Mouse (Mus musculus) embryo, embryonic 9.5 days (tissue): Measurements from ENCODE around the gene A530016L24Rik.

Source experiments
- DNase-seq: peaks from one replicate; pipeline ENCODE4 v3.0.0-alpha.2; 2017; ENCODE audit errors: extremely low spot score

Gene A530016L24Rik

GRCm38 (mm10) chr12:112503003-112503771 lies 13.9 kb downstream of the A530016L24Rik start:
- DNase-seq, result no peak

DNA sequence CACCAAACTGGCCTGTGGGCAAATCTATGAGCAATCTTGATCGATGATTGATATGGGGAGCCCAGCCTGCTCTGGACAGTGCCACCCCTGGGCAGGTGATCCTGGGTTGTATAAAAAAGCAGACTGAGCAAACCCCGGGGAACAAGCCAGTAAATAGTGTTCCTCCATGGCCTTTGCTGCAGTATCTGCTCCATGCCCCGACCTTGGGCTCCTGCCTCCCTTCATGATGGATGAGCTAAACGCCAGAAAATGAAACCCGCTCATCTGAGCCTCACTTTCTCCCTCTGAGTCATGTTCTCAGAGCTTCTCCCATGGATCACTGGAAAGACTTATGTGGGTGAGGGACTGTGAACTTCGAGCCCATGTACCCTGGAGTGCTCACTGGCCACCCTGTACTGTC lies 17.0 kb downstream of the A530016L24Rik start:
- no peak for DNase-seq

DNA sequence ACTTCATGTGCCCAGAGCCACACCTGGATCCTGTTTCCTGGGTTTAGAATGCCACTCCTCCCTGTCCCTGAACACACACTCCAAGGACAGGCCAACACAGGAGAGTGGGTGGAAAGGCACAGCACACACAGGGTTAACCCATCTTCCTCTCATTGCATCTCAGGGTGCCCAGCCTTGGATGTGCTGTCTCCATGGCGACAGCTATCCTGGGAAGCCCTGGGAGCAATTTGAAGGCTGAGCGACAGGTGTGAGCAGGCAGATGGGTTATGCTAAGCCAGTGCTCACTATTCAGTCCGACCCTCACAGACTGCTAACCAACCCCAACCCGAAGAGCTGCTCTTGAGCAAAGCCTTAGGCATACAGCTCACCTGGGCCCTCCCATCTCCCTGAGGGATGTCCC lies 18.0 kb downstream of the A530016L24Rik start:
- no peak for DNase-seq

GRCm38 (mm10) chr12:112507984-112508383 lies 18.7 kb downstream of the A530016L24Rik start:
- no peak for DNase-seq

DNA sequence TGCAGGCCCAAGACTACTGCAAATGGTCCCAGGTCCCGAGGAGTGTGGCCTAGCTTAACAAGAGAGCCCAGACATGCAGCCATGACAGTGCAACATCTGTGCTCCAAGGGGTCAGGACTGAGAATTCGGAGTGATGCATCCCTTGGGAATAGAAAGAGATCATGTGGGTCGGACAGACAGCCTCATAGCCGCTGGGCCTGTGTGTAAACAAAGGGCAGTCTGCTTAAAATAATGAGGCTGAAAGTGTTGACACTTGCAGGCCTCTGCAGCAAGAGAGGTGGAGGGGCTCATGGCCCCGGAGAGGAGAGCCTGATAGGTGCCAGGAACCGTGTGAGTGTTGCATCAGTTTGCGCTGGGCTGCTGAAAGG lies 21.1 kb downstream of the A530016L24Rik start:
- no peak for DNase-seq

- DNase-seq, result peak; percentile 64
Observed at GRCm38 (mm10) chr12:112510733-112511372, 21.6 kb downstream of the A530016L24Rik start.

GRCm38 (mm10) chr12:112514897-112515296 lies 25.6 kb downstream of the A530016L24Rik start:
- DNase-seq, result no peak

DNA sequence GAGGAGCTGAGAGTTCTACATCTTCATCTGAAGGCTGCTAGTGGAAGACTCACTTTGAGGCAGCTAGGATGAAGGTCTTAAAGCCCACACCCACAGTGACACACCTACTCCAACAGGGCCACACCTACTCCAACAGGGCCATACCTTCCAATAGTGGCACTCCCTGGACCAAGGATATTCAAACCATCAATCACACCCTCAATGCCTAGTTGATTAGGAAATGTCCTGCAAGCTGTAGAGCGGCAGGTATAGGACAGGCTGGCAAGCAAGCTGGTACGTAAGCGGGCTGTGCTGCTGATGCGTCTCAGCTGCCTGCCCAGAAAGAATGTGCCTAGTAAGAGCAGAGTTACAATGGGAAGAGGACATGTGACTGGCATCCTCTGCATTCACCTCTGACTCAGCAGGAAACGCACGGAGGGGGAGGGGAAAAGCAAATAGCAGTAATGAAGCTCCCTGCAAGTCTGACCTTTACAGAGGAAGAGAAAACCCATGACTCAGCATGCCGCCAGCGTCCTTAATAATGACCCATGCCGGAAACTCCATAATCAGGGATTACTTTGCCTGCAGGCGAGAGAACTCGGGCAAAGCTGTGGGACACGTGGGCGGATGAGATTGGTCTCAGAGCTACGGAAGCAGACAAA lies 27.6 kb downstream of the A530016L24Rik start, which contains the start of gene Tmem179:
Gene Tmem179, minus strand, starts transcription at position 51 of the 641 bp plus-strand sequence.
- peak; percentile 73 for DNase-seq

GRCm38 (mm10) chr12:112518105-112518504 lies 28.9 kb downstream of the A530016L24Rik start:
- no peak for DNase-seq

GRCm38 (mm10) chr12:112533758-112534157 lies 44.5 kb downstream of the A530016L24Rik start:
- no peak for DNase-seq

- no peak for DNase-seq
Observed at GRCm38 (mm10) chr12:112537233-112537632, 48.0 kb downstream of the A530016L24Rik start.

GRCm38 (mm10) chr12:112538356-112538755 lies 49.1 kb downstream of the A530016L24Rik start:
- DNase-seq, result no peak

DNA sequence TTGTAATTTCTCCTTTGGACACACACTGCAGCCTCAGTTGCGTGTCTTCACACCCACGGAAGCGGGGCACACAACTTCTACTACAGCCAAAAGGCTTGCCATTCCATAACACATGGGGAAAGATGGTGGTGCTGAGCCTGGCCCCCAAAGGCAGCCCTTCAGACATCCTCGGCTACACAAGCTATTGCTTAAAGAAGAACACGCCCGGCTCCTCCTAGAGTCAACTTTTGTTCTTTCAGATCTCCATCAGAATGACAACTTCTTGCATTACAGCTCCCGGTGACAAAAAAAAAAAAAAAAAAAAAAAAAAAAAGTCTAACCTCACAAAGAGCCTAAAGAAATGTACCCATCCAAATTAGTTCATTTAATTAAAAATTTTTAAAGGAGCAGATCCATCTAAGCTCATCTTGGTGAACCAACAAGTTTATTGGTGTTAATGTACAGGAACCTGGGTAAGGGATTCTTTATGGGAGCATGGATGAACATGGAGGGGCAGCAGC lies 50.3 kb downstream of the A530016L24Rik start:
- DNase-seq, result no peak

DNA sequence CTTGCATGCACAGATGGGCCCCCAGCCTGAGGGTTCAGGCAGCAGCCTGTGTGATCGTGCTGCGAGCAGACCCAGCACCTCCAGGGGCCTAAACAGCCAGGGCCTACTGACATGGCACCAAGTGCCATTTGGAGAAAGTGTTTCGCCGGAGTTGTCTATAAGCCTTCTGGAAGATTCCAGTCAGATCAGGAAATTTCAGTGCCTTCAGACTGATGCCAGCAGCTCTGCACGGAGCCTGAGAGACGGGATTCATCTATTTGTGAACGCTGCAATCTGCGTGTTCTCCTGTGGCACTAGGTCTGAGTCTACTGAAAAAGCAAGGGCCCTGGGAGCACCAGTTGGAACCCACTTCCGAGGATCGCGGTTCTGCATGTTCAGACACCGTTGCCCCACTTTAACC lies 51.1 kb downstream of the A530016L24Rik start:
- no peak for DNase-seq

GRCm38 (mm10) chr12:112541483-112542091 lies 52.3 kb downstream of the A530016L24Rik start:
- DNase-seq, result no peak

DNA sequence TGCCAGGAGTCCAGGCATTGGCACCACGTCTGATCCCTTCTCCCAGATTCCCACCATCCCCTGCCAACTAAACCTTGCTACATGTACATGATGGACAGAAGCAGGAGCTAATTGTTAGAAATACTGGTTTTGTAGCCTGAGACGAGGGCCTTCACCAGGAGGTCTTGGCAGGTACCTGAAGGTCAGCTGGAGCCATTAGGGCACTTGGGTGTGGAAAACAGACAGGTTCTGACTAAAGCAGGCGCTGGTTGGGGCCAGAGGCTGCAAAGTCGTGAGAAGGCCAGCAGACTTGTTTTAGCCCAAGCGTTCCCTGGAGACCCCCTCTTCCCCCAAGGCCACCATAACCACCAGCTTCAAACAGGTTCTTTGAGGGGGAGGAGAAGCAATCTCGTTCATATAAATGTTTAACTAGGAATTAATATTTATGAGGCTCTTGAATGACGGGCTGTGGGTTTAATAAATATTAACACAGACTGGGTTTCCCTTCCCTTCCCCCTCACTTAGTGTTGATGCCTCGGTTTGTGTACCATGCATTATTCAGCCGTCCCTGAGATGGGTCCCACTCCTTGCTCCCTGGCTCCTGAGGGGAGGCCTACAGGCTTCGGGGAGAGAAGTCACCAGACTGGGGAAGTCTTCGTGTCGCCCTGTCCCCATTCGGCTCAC lies 53.1 kb downstream of the A530016L24Rik start:
- no peak for DNase-seq

GRCm38 (mm10) chr12:112542920-112543300 lies 53.7 kb downstream of the A530016L24Rik start:
- DNase-seq, result peak; percentile 92

DNA sequence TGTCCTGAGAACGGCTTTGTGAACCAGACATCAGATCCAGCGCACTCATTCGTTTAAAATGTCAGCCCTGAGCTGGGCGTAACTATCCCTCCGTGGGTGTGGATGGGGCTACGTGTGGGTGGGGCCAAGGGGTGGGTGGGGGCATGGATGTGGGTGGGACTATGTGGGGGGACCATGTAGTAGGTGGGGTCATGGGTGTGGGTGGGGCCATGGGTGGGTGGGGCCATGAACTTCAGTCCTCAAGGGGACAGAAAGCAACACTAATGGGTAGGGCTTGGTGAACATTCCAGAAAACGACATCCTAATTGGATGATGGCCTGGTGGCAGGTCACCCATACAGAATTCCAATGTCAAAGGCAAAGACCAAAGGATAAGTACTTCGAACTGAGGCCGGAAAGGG lies 54.7 kb downstream of the A530016L24Rik start:
- no peak for DNase-seq

- DNase-seq, result peak; percentile 22
Observed at GRCm38 (mm10) chr12:112544946-112545701, 55.9 kb downstream of the A530016L24Rik start.

- DNase-seq, result no peak
Observed at GRCm38 (mm10) chr12:112546110-112546509, 56.9 kb downstream of the A530016L24Rik start.

- no peak for DNase-seq
Observed at GRCm38 (mm10) chr12:112549287-112549686, 60.0 kb downstream of the A530016L24Rik start.
